Mouse (Mus musculus) thymus, postnatal 36 days (tissue): ENCODE measurements around the gene D7Ertd443e.
A peak's percentile ranks its signal among the peaks of the same experiment; 100 is the strongest.

Experiments
- DNase-seq, 2 experiments: peaks; one replicate each; pipeline ENCODE4 v3.0.0; 2022; ENCODE audit warnings: mixed read lengths in 2 of 2

Gene D7Ertd443e

GRCm38 (mm10) chr7:134385561-134385960 lies at the start of gene D7Ertd443e:
D7Ertd443e (minus strand) TSS chr7:134385661.
- no peak for DNase-seq

GRCm38 (mm10) chr7:134431681-134432080 lies 46.2 kb upstream of the D7Ertd443e start:
- no peak for DNase-seq

- DNase-seq = no peak
Measured at GRCm38 (mm10) chr7:134428676-134429075, 43.2 kb upstream of the D7Ertd443e start.

GRCm38 (mm10) chr7:134415014-134415413 lies 29.6 kb upstream of the D7Ertd443e start:
- no peak for DNase-seq

GRCm38 (mm10) chr7:134414005-134414690 lies 28.7 kb upstream of the D7Ertd443e start:
- peak; percentile 9 to 13 for DNase-seq

- no peak for DNase-seq
Measured at GRCm38 (mm10) chr7:134408641-134409040, 23.2 kb upstream of the D7Ertd443e start.

- no peak for DNase-seq
Measured at GRCm38 (mm10) chr7:134400746-134401145, 15.3 kb upstream of the D7Ertd443e start.

GRCm38 (mm10) chr7:134396769-134397168 lies 11.3 kb upstream of the D7Ertd443e start:
- DNase-seq = no peak

- DNase-seq = no peak
Measured at GRCm38 (mm10) chr7:134382791-134383190, 2.7 kb downstream of the D7Ertd443e start.

GRCm38 (mm10) chr7:134381407-134381861 lies 4.0 kb downstream of the D7Ertd443e start:
- DNase-seq = no peak

- peak in 1 of 2 experiments; percentile 6 for DNase-seq
Measured at GRCm38 (mm10) chr7:134378273-134378672, 7.2 kb downstream of the D7Ertd443e start.

GRCm38 (mm10) chr7:134376786-134377185 lies 8.7 kb downstream of the D7Ertd443e start:
- DNase-seq = no peak

- DNase-seq = no peak
Measured at GRCm38 (mm10) chr7:134372276-134372675, 13.2 kb downstream of the D7Ertd443e start.

- no peak for DNase-seq
Measured at GRCm38 (mm10) chr7:134369241-134369640, 16.2 kb downstream of the D7Ertd443e start.

GRCm38 (mm10) chr7:134362257-134362870 lies 23.1 kb downstream of the D7Ertd443e start:
- DNase-seq = no peak

- peak in 1 of 2 experiments; percentile 6 for DNase-seq
Measured at GRCm38 (mm10) chr7:134348825-134349224, 36.6 kb downstream of the D7Ertd443e start.

- DNase-seq = no peak
Measured at GRCm38 (mm10) chr7:134342202-134342601, 43.3 kb downstream of the D7Ertd443e start.

GRCm38 (mm10) chr7:134335951-134336350 lies 49.5 kb downstream of the D7Ertd443e start:
- DNase-seq = no peak

- DNase-seq = no peak
Measured at GRCm38 (mm10) chr7:134320979-134321378, 64.5 kb downstream of the D7Ertd443e start.

GRCm38 (mm10) chr7:134302084-134302483 lies 83.4 kb downstream of the D7Ertd443e start:
- DNase-seq = no peak

GRCm38 (mm10) chr7:134301285-134301684 lies 84.2 kb downstream of the D7Ertd443e start:
- DNase-seq = peak in 1 of 2 experiments; percentile 6

- DNase-seq = no peak
Measured at GRCm38 (mm10) chr7:134292750-134293149, 92.7 kb downstream of the D7Ertd443e start.

GRCm38 (mm10) chr7:134289611-134290301 lies 95.7 kb downstream of the D7Ertd443e start:
- no peak for DNase-seq

GRCm38 (mm10) chr7:134289126-134289525 lies 96.3 kb downstream of the D7Ertd443e start:
- no peak for DNase-seq
